Mouse (Mus musculus) heart, embryonic 11.5 days (tissue): ENCODE measurements at regions not wholly inside any gene's neighbourhood (a gene's known extent, or its start where the extent isn't known, plus 50 kb on each side); places are given as distances from the start of the nearest gene placed in this dataset.

Experiments
- ATAC-seq: fragments of 200-750 bp; cut with Nextera tagmentation; replicated peaks from 2 replicates; pipeline ENCODE4 v1.8.0; 2017; ENCODE audit warnings: moderate library complexity; ENCODE audit not compliant: insufficient number of reproducible peaks, low FRiP score, low TSS enrichment
- H3K27ac ChIP-seq: fragments of 300-500 bp; sonication (generic); 2 replicates; pipeline ENCODE4 v1.5.1; 2014; ENCODE audit warnings: mild to moderate bottlenecking, low read depth, low read length
- H3K27me3 ChIP-seq: fragments of 300-500 bp; sonication (generic); 2 replicates; pipeline ENCODE4 v1.6.1; 2014; ENCODE audit warnings: mild to moderate bottlenecking, low read length, mixed read lengths; ENCODE audit not compliant: control insufficient read depth, insufficient read depth
- H3K36me3 ChIP-seq: fragments of 300-500 bp; sonication (generic); 2 replicates; pipeline ENCODE4 v1.6.1; 2014; ENCODE audit warnings: mild to moderate bottlenecking, low read length, moderate library complexity, mixed read lengths; ENCODE audit not compliant: control insufficient read depth, insufficient read depth
- H3K4me1 ChIP-seq: fragments of 300-500 bp; sonication (generic); 2 replicates; pipeline ENCODE4 v1.6.1; 2014; ENCODE audit warnings: low read length; ENCODE audit not compliant: control insufficient read depth, insufficient read depth
- H3K4me2 ChIP-seq: fragments of 300-500 bp; sonication (generic); 2 replicates; pipeline ENCODE4 v1.6.1; 2014; ENCODE audit warnings: mild to moderate bottlenecking, moderate library complexity
- H3K4me3 ChIP-seq: fragments of 300-500 bp; sonication (generic); 2 replicates; pipeline ENCODE4 v1.5.1; 2014; ENCODE audit warnings: low read depth, low read length
- H3K9ac ChIP-seq: fragments of 300-500 bp; sonication (generic); 2 replicates; pipeline ENCODE4 v1.6.1; 2014; ENCODE audit warnings: mild to moderate bottlenecking, low read depth, low read length, moderate library complexity
- H3K9me3 ChIP-seq: fragments of 300-500 bp; sonication (generic); replicated peaks from 2 replicates; pipeline ENCODE4 v1.6.1; 2016; ENCODE audit warnings: low read length; ENCODE audit not compliant: control insufficient read depth
- WGBS: fragments of 180-500 bp; shearing (Covaris S2); extraction: QIAGEN DNeasy Blood & Tissue Kit; methylation state at CpG from one replicate; pipeline ENCODE4 v1.1.7; 2014; ENCODE audit not compliant: insufficient replicate concordance; 5-methylcytosine and 5-hydroxymethylcytosine counted together

- Histone ChIP-seq H3K27me3 (no peaks in the 10 kb centered on the region), H3K9ac (no peak overlapping the region), H3K4me1 (no peaks in the 10 kb centered on the region), H3K4me2 (no peak overlapping the region), H3K27ac (no peak overlapping the region), H3K4me3 (no peak overlapping the region), H3K9me3 (no peaks in the 10 kb centered on the region), H3K36me3 (no peaks in the 10 kb centered on the region)
- ATAC-seq: no peak
Measured at GRCm38 (mm10) chr15:50320796-50321195, 3563.9 kb upstream of the Gm7489 start.

GRCm38 (mm10) chr15:50345536-50345935, 3539.2 kb upstream of the Gm7489 start:
- no peak overlapping the region for H3K4me3 ChIP-seq
- H3K4me1 ChIP-seq: no peaks in the 10 kb centered on the region
- WGBS: 79% methylated on average over 5 of the region's 5 CpGs
- H3K27ac ChIP-seq: no peak overlapping the region
- no peak for ATAC-seq
- no peaks in the 10 kb centered on the region for H3K9me3 ChIP-seq
- no peak overlapping the region for H3K9ac ChIP-seq
- no peak overlapping the region for H3K4me2 ChIP-seq
- H3K27me3 ChIP-seq: no peaks in the 10 kb centered on the region
- H3K36me3 ChIP-seq: no peaks in the 10 kb centered on the region

- H3K4me2 ChIP-seq: no peak overlapping the region
- no peaks in the 10 kb centered on the region for H3K36me3 ChIP-seq
- H3K9me3 ChIP-seq: no peaks in the 10 kb centered on the region
- ATAC-seq: no peak
- H3K9ac ChIP-seq: no peak overlapping the region
- H3K27ac ChIP-seq: no peak overlapping the region
- H3K4me3 ChIP-seq: no peak overlapping the region
- 86% methylated on average over 2 of the region's 2 CpGs for WGBS
- no peaks in the 10 kb centered on the region for H3K4me1 ChIP-seq
- no peaks in the 10 kb centered on the region for H3K27me3 ChIP-seq
Measured at GRCm38 (mm10) chr15:50346953-50347352, 3537.8 kb upstream of the Gm7489 start.

GRCm38 (mm10) chr15:50360033-50360988, 3524.4 kb upstream of the Gm7489 start:
- no peaks in the 10 kb centered on the region for H3K9me3 ChIP-seq
- H3K4me2 ChIP-seq: no peak overlapping the region
- no peaks in the 10 kb centered on the region for H3K4me1 ChIP-seq
- no peak overlapping the region for H3K9ac ChIP-seq
- H3K4me3 ChIP-seq: no peak overlapping the region
- H3K36me3 ChIP-seq: no peaks in the 10 kb centered on the region
- H3K27ac ChIP-seq: no peak overlapping the region
- H3K27me3 ChIP-seq: no peaks in the 10 kb centered on the region
- 74% methylated on average over 5 of the region's 5 CpGs for WGBS
- no peak for ATAC-seq

GRCm38 (mm10) chr15:50361334-50361733, 3523.4 kb upstream of the Gm7489 start:
- H3K27me3 ChIP-seq: no peaks in the 10 kb centered on the region
- no peaks in the 10 kb centered on the region for H3K36me3 ChIP-seq
- H3K9ac ChIP-seq: no peak overlapping the region
- H3K9me3 ChIP-seq: no peaks in the 10 kb centered on the region
- no peak overlapping the region for H3K4me2 ChIP-seq
- 79% methylated on average over 8 of the region's 8 CpGs for WGBS
- H3K4me1 ChIP-seq: no peaks in the 10 kb centered on the region
- no peak for ATAC-seq
- no peak overlapping the region for H3K4me3 ChIP-seq
- no peak overlapping the region for H3K27ac ChIP-seq

GRCm38 (mm10) chr15:50361751-50362507, 3522.8 kb upstream of the Gm7489 start:
- Histone ChIP-seq H3K4me1 (no peaks in the 10 kb centered on the region), H3K9me3 (no peaks in the 10 kb centered on the region), H3K4me3 (no peak overlapping the region), H3K36me3 (no peaks in the 10 kb centered on the region), H3K4me2 (no peak overlapping the region), H3K9ac (no peak overlapping the region), H3K27me3 (no peaks in the 10 kb centered on the region), H3K27ac (no peak overlapping the region)
- 72% methylated on average over 4 of the region's 4 CpGs for WGBS
- no peak for ATAC-seq

- H3K4me3 ChIP-seq: no peak overlapping the region
- no peaks in the 10 kb centered on the region for H3K9me3 ChIP-seq
- H3K4me2 ChIP-seq: no peak overlapping the region
- H3K27me3 ChIP-seq: no peaks in the 10 kb centered on the region
- ATAC-seq: no peak
- H3K36me3 ChIP-seq: no peaks in the 10 kb centered on the region
- 85% methylated on average over 7 of the region's 7 CpGs for WGBS
- no peak overlapping the region for H3K27ac ChIP-seq
- H3K9ac ChIP-seq: no peak overlapping the region
- no peaks in the 10 kb centered on the region for H3K4me1 ChIP-seq
Measured at GRCm38 (mm10) chr15:50400006-50400781, 3484.5 kb upstream of the Gm7489 start.

GRCm38 (mm10) chr15:50401386-50401785, 3483.3 kb upstream of the Gm7489 start:
- no peak overlapping the region for H3K4me3 ChIP-seq
- no peaks in the 10 kb centered on the region for H3K4me1 ChIP-seq
- no peaks in the 10 kb centered on the region for H3K36me3 ChIP-seq
- no peak overlapping the region for H3K27ac ChIP-seq
- H3K27me3 ChIP-seq: no peaks in the 10 kb centered on the region
- 83% methylated on average over 2 of the region's 2 CpGs for WGBS
- H3K4me2 ChIP-seq: no peak overlapping the region
- H3K9me3 ChIP-seq: no peaks in the 10 kb centered on the region
- ATAC-seq: no peak
- H3K9ac ChIP-seq: no peak overlapping the region
